Mouse (Mus musculus) myocyte (in vitro differentiated cells): Measurements from ENCODE around the gene Lrrc40.
"Not testable (repeated sequence)": the region's sequence is repeated elsewhere in the genome, so short reads cannot be mapped to it uniquely, and the experiment has no call there.

Source experiments
- CEBPB ChIP-seq: IDR thresholded peaks from 2 replicates; pipeline ENCODE4 v1.6.1; 2011; ENCODE audit warnings: mild to moderate bottlenecking, moderate library complexity; ENCODE audit not compliant: poor library complexity, insufficient read depth, severe bottlenecking
- MYOD1 ChIP-seq, 3 experiments: IDR thresholded peaks; one replicate each; pipeline ENCODE4 v1.6.1; 2011; ENCODE audit warnings: control low read depth in 2 of 3, low read depth in 2 of 3, mild to moderate bottlenecking in 2 of 3, moderate library complexity in 1 of 3; ENCODE audit not compliant: insufficient read length in 2 of 3, control insufficient read depth in 1 of 3
- POLR2A ChIP-seq: IDR thresholded peaks from one replicate; pipeline ENCODE4 v1.6.1; 2011; ENCODE audit warnings: low read depth, mild to moderate bottlenecking, control low read depth, moderate library complexity; ENCODE audit not compliant: insufficient read length
- POLR2AphosphoS2 ChIP-seq: IDR thresholded peaks from one replicate; pipeline ENCODE4 v1.6.1; 2011; ENCODE audit warnings: low read depth, control low read depth; ENCODE audit not compliant: insufficient read length
- TCF12 ChIP-seq: IDR thresholded peaks from one replicate; pipeline ENCODE4 v1.6.1; 2011; ENCODE audit warnings: mild to moderate bottlenecking, control low read depth; ENCODE audit not compliant: poor library complexity, insufficient read depth, severe bottlenecking

DNA sequence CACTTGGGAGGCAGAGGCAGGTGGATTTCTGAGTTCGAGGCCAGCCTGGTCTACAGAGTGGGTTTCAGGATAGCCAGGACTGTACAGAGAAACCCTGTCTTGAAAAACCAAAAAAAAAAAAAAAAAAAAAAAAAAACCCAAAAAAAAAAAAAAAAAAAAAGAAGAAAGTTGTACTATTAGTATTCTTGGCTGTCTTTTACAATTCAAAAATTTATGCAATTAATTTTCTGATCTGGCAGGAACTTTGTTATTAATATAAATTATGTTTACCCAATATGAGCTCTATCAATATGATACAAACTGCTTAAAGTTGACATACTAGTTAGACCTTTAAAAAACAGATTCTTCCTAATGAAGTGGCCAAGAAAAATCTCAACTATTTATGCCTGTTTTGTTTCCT is 66.1 kb downstream of the Lrrc40 start:
- not testable (repeated sequence) for TF ChIP-seq TCF12; MYOD1 (IDR thresholded peaks at IDR 0.05; ENCODE audit: control insufficient read depth in 1 of 3, insufficient read length in 2 of 3, low read depth in 2 of 3); CEBPB; POLR2A; POLR2AphosphoS2
